In genomic region chr2:33846635-33847034, GRCm38 (mm10) we compare ENCODE assay signal across 10 mouse cellular contexts. TPM values are rescaled to one million over a fixed set of nuclear protein-coding genes. Genes with fewer than 3 reads are reported as not detected.
DNase-seq lines count a peak whose midpoint lies in the region; ATAC-seq and TF ChIP-seq lines count a peak whose summit lies in the region.
"Had no signal": no experiment of that assay in that cellular context is flagged by ENCODE, and none has a peak within 500 bp of the region (broad histone marks: within the 10 kb centered on the region; RNA-seq: fewer than 3 reads in every experiment).

No protein-coding gene starts in this region.

- H3K36me3 ChIP-seq in heart, embryonic 13.5 days = peaks cover 9% of the 10 kb centered on the region; the same call in 1 of the 2 replicates
- H3K36me3 ChIP-seq in hindbrain, embryonic 14.5 days (replicated peaks; ENCODE audit: control insufficient read depth, insufficient read depth) = 0 out of 2 replicates have a peak, but pooled peaks cover 9% of the 10 kb centered on the region
- peaks cover 21% of the 10 kb centered on the region; the same call in 1 of the 2 replicates for H3K36me3 ChIP-seq in midbrain, embryonic 12.5 days

- no peaks in the 10 kb centered on the region for H3K9me3 ChIP-seq in heart, embryonic 13.5 days
- no peaks in the 10 kb centered on the region for H3K9me3 ChIP-seq in hindbrain, embryonic 14.5 days (ENCODE audit: control insufficient read depth, low read length)
- H3K9me3 ChIP-seq in midbrain, embryonic 12.5 days = no peaks in the 10 kb centered on the region

- intact Hi-C loops in gastrocnemius, postnatal 14 days (cut with DNase I; ENCODE audit: low total_unique reads) = no loop called here

- no peak for TF ChIP-seq POLR2A in bone marrow, adult 2 months (IDR thresholded peaks at IDR 0.05; ENCODE audit: borderline replicate concordance, control insufficient read depth, low read depth, low read length)

- no peak for DNase-seq in heart, adult 8-10 months (ENCODE audit: low spot score)
- no peak for DNase-seq in hindbrain, embryonic 14.5 days (ENCODE audit: low spot score)
- DNase-seq in gastrocnemius, postnatal 14 days = no peak
- DNase-seq in adrenal gland, postnatal 25 days = no peak
- DNase-seq in retina, postnatal 1 day = no peak
- DNase-seq: heart, postnatal 14 days had no signal

- no peak overlapping the region for H3K27ac ChIP-seq in heart, embryonic 13.5 days (replicated peaks)
- peak overlapping the region; percentile 15; the same call in 1 of the 2 replicates for H3K27ac ChIP-seq in bone marrow, adult 2 months (ENCODE audit: control insufficient read depth, insufficient read depth, low read depth, low read length, poor library complexity)
- H3K27ac ChIP-seq in hindbrain, embryonic 14.5 days = peak overlapping the region; percentile 58
- H3K27ac ChIP-seq in midbrain, embryonic 12.5 days (replicated peaks) = peak overlapping the region; percentile 54; the same call in 1 of the 2 replicates

- H3K4me3 ChIP-seq in heart, embryonic 13.5 days = no peak overlapping the region
- H3K4me3 ChIP-seq in bone marrow, adult 2 months (replicated peaks; ENCODE audit: control insufficient read depth, low read depth, low read length) = no peak overlapping the region
- no peak overlapping the region for H3K4me3 ChIP-seq in hindbrain, embryonic 14.5 days (replicated peaks; ENCODE audit: low read length)
- no peak overlapping the region for H3K4me3 ChIP-seq in midbrain, embryonic 12.5 days

- 64% methylated on average over 4 of the region's 4 CpGs for WGBS in heart, embryonic 13.5 days
- WGBS in bone marrow, adult 2 months = 56% methylated on average over 4 of the region's 4 CpGs
- 63% methylated on average over 4 of the region's 4 CpGs for WGBS in hindbrain, embryonic 14.5 days
- WGBS in midbrain, embryonic 12.5 days = 68% methylated on average over 4 of the region's 4 CpGs

- H3K4me2 ChIP-seq in heart, embryonic 13.5 days = no peak overlapping the region
- no peak overlapping the region for H3K4me2 ChIP-seq in hindbrain, embryonic 14.5 days (replicated peaks)
- no peak overlapping the region for H3K4me2 ChIP-seq in midbrain, embryonic 12.5 days (replicated peaks)

- H3K4me1 ChIP-seq in heart, embryonic 13.5 days = peaks cover 62% of the 10 kb centered on the region
- peaks cover 16% of the 10 kb centered on the region for H3K4me1 ChIP-seq in bone marrow, adult 2 months (ENCODE audit: control insufficient read depth, insufficient read depth, low read length)
- peaks cover 17% of the 10 kb centered on the region for H3K4me1 ChIP-seq in hindbrain, embryonic 14.5 days (replicated peaks; ENCODE audit: control insufficient read depth, insufficient read depth, low read length)
- H3K4me1 ChIP-seq in midbrain, embryonic 12.5 days = peaks cover 22% of the 10 kb centered on the region

- no peak for TF ChIP-seq CTCF in bone marrow, adult 2 months (IDR thresholded peaks at IDR 0.05; ENCODE audit: control insufficient read depth, insufficient read depth, low read length)

- ATAC-seq in heart, embryonic 13.5 days (ENCODE audit: extremely low read depth, insufficient number of reproducible peaks, low FRiP score, low TSS enrichment) = no peak
- no peak for ATAC-seq in hindbrain, embryonic 14.5 days (ENCODE audit: low FRiP score)
- ATAC-seq in midbrain, embryonic 12.5 days (ENCODE audit: low FRiP score, low read depth) = no peak
- ATAC-seq: Patski had no signal

- H3K9ac ChIP-seq in heart, embryonic 13.5 days = 0 out of 2 replicates have a peak overlapping the region, but pooled peaks have one; percentile 30
- H3K9ac ChIP-seq in hindbrain, embryonic 14.5 days = no peak overlapping the region
- peak overlapping the region; percentile 34; the same call in 1 of the 2 replicates for H3K9ac ChIP-seq in midbrain, embryonic 12.5 days (replicated peaks)

- H3K27me3 ChIP-seq in heart, embryonic 13.5 days (replicated peaks) = peaks cover 34% of the 10 kb centered on the region
- H3K27me3 ChIP-seq in hindbrain, embryonic 14.5 days (ENCODE audit: control insufficient read depth, insufficient read depth, low read length) = no peaks in the 10 kb centered on the region
- no peaks in the 10 kb centered on the region for H3K27me3 ChIP-seq in midbrain, embryonic 12.5 days
- H3K27me3 ChIP-seq: Patski had no signal

RNA-seq across cellular contexts. Expression of gene Mvb12b, which starts 41.1 kb away (rescaled TPM):
- polyA plus RNA-seq in heart, embryonic 13.5 days (2015; fragmentation: Nextera tagmentation; extraction: Ambion mirVana) = 10.9 and 11.3 TPM in 2 replicates
- total RNA-seq in heart, adult 8-10 months (2022) = 10 to 100 TPM; 20.2 to 24.5 (median 21.0) TPM
- 18.3 and 38.3 TPM in 2 replicates for polyA plus RNA-seq in bone marrow, adult 2 months (2011; ENCODE audit: insufficient read depth, insufficient read length, low replicate concordance, missing spikeins)
- 48.0 and 54.9 TPM in 2 replicates for polyA plus RNA-seq in hindbrain, embryonic 14.5 days (2014; fragmentation: Nextera tagmentation; extraction: Ambion mirVana)
- 55.6 and 58.3 TPM in 2 replicates for polyA plus RNA-seq in midbrain, embryonic 12.5 days (2016; fragmentation: Nextera tagmentation; extraction: Ambion mirVana)
- 10 to 100 TPM; 14.9 to 20.7 TPM for total RNA-seq in gastrocnemius, postnatal 14 days (2021)
- total RNA-seq in adrenal gland, postnatal 25 days (2021) = 12.2 and 20.9 TPM in 2 replicates
